Mouse (Mus musculus): ENCODE measurements at regions not wholly inside any gene's neighbourhood (a gene's known extent, or its start where the extent isn't known, plus 50 kb on each side); places are given as distances from the start of the nearest gene placed in this dataset.

DNA sequence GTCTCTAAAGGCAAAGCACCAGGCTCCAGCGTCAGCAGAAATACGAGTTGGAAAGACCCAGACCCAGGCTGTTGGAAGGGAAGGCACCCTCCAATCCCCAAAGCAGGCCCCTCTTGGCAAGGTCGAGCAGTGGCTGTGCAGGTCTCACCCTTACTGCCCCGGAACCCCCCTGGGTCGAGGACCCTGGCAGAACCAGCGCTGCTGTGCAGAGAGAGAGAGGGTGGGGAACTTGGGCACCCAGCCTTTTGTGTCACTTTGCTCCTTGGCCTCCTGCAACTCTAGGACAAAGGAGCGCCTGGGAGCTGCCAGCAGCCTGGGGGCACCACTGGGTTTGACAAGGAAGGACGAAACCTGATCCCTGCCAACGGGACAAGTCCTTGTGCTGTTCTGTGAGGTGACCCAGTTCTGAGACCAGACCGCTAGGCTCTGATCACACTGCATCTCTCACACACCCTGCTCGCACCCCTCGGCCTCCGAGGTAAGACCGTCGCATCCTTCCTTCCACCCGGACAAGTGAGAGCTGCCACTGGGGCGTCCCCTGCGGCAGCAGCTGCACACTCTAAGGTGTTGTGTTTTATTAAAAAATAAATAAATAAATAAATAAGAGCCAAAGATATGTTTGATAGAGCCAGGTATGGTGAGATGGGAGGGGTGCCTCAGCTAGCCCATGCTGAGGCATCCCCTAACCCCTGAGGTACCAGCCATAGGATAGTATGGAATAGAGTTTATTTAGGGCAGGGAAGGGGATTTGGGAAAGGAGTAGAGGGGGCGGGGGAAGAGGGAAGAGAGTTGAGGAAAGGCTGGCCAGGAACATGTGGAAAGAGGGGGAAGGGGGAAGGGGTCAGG is 138.2 kb downstream of the Ly86 start:
- Histone ChIP-seq H3K9ac (no peak overlapping the region), H3K4me3 (replicated peaks) (no peak overlapping the region), H3K4me2 (peak overlapping the region; percentile 43), H3K27ac (peak overlapping the region; percentile 78), H3K4me1 (peaks cover 18% of the 10 kb centered on the region), H3K9me3 (no peaks in the 10 kb centered on the region), H3K27me3 (replicated peaks) (no peaks in the 10 kb centered on the region), H3K36me3 (no peaks in the 10 kb centered on the region)
- 32% methylated on average over 18 of the region's 19 CpGs for WGBS
- peak; percentile 45; the same call in 1 of the 2 replicates for ATAC-seq (ENCODE audit: insufficient read depth, low FRiP score, low read depth)

DNA sequence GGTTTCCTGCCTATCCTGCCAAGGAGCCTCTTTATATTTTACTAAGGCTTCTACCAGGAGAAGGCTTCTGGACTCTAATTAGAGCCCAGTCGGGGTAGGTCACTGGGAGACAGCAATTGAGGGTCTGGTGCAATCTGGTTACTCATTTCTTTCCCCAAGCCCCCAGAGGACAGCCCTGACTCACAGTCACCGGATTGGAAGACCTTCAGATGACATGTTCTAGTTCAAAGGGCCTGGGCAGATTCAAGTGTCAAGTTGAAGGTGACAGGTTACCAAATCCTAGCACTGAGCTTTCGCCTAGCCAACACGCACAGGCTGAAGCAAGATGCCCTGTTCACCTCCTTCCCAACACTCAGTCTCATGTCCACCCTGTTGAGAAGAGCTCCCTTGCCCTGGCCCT is 139.6 kb downstream of the Ly86 start:
- Histone ChIP-seq H3K9me3 (no peaks in the 10 kb centered on the region), H3K27ac (no peak overlapping the region), H3K4me1 (peaks cover 11% of the 10 kb centered on the region), H3K36me3 (no peaks in the 10 kb centered on the region), H3K9ac (no peak overlapping the region), H3K4me3 (replicated peaks) (no peak overlapping the region), H3K4me2 (no peak overlapping the region), H3K27me3 (replicated peaks) (no peaks in the 10 kb centered on the region)
- no peak for ATAC-seq (ENCODE audit: insufficient read depth, low FRiP score, low read depth)
- 81% methylated on average over 4 of the region's 4 CpGs for WGBS

DNA sequence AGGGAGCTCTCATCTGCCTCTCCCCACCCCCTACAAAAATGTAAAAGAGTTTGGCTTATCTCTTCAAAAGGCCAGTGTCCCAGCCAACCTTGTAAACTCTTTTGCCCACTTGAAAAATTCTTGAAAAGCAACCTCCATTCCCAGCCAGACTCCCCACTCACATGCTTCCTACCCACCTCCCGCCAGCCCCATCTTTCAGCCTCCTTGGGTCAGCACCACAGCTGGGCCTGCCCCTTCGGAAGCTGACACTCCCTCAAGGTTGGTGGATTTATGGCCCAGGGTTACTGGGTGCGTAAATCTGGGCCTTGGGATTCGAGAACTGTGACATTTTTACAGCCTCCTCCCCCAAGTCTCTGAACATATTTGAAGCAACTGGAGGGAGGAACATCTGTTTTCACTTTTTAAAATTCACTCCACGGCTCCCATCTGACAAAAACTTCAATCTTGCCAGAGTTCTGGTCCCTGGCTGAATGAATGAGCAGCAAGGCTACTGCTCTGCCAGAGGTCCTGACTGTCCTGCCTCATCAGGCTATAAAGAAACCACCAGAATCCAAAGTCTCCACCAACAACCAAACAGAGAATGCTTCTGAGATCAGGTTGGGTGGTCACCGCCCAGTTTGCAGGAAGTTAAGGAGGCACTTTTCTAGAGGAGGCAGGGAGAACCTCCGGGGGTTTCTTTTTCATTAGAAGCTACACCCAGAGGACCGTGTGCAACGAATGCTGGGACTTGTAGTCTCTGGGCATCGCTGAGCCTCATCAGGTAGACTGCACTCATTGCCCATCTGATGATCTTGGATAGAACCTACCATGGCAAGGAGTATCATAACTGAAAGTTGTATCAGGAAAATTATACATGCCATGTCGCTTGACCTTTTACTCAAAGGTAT is 147.3 kb downstream of the Ly86 start:
- no peaks in the 10 kb centered on the region for H3K9me3 ChIP-seq
- no peak overlapping the region for H3K4me3 ChIP-seq (replicated peaks)
- H3K36me3 ChIP-seq: no peaks in the 10 kb centered on the region
- ATAC-seq (ENCODE audit: insufficient read depth, low FRiP score, low read depth): peak; percentile 57; the same call in 1 of the 2 replicates
- no peak overlapping the region for H3K4me2 ChIP-seq
- 58% methylated on average over 11 of the region's 11 CpGs for WGBS
- H3K9ac ChIP-seq: no peak overlapping the region
- no peak overlapping the region for H3K27ac ChIP-seq
- no peaks in the 10 kb centered on the region for H3K4me1 ChIP-seq
- H3K27me3 ChIP-seq (replicated peaks): no peaks in the 10 kb centered on the region

DNA sequence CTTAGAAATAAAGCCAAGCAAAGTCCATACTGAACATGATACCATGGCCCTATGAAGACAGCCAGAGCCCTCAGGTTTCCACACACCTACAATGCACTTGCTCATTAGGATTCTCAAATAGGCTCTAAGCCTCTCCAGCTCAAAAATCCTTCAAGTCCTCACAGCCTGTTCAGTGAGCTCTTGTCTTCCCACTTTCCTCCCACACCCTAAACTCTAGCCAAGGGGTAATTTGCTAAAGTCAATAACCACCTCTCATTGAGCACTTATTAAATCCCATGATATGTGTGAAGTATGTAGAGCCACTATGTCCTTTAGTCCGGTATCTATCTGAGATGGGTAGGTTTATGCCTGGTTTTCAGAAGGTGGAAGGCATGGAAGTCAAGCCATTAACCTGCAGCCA is 148.3 kb downstream of the Ly86 start:
- Histone ChIP-seq H3K9me3 (no peaks in the 10 kb centered on the region), H3K36me3 (no peaks in the 10 kb centered on the region), H3K9ac (no peak overlapping the region), H3K4me1 (no peaks in the 10 kb centered on the region), H3K27ac (no peak overlapping the region), H3K4me2 (no peak overlapping the region), H3K4me3 (replicated peaks) (no peak overlapping the region), H3K27me3 (replicated peaks) (no peaks in the 10 kb centered on the region)
- no peak for ATAC-seq (ENCODE audit: insufficient read depth, low FRiP score, low read depth)
- 84% methylated on average over 1 of the region's 1 CpGs for WGBS

DNA sequence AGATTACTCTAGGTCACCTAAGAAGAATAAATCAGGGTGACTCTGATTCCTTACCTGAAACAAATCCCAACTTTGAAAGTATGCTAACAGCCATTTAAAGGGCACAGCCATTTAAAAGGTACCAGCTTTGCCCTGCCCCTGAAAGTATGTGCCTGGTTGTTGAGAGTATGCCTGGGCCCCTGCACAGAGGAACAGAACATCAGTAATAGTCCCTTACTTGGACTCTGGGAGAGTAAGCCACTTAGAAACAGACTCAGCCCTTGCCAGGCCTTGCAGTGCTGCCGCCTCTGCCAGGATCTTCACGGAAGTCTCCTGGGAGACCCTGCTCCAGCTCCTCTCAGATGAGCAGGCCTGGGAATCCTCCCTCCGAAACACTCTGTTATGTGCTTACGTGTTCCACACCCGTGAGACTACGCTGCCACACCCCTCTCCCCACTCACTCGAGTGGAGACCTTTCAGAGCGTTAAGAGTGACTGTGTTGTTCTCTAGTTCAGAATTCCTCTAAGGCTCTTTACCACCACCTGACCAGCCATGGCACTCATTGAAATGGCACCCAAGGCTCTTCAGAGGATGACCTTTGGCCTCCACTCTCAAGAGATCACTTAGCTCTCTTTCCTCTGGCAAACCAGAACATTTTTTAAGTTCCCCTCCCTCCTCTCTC is 150.4 kb downstream of the Ly86 start:
- Histone ChIP-seq H3K27me3 (replicated peaks) (no peaks in the 10 kb centered on the region), H3K27ac (no peak overlapping the region), H3K4me2 (no peak overlapping the region), H3K36me3 (no peaks in the 10 kb centered on the region), H3K4me3 (replicated peaks) (no peak overlapping the region), H3K4me1 (no peaks in the 10 kb centered on the region), H3K9me3 (no peaks in the 10 kb centered on the region), H3K9ac (no peak overlapping the region)
- 67% methylated on average over 8 of the region's 8 CpGs for WGBS
- no peak for ATAC-seq (ENCODE audit: insufficient read depth, low FRiP score, low read depth)

DNA sequence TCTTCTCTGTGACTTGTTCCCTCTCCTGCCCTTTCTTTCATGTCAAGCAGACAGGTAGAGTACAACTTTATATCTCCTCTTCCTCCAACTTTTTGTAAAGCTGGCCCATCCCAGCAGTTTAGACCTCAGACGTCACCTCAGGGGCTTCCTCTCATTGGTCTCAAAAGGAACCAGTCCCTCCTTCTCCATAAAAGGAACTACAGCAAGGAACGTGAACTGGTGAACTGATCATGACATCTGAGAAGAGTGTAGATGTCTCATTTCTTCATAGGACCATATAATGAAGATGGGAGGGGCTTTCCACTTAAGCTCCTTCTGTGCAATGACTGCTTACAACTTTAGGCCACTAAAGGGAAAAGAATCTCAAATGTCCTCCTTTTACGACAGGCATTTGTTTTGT is 153.0 kb downstream of the Ly86 start:
- ATAC-seq (ENCODE audit: insufficient read depth, low FRiP score, low read depth): no peak
- H3K9me3 ChIP-seq: no peaks in the 10 kb centered on the region
- H3K4me1 ChIP-seq: no peaks in the 10 kb centered on the region
- H3K36me3 ChIP-seq: no peaks in the 10 kb centered on the region
- H3K9ac ChIP-seq: no peak overlapping the region
- no peaks in the 10 kb centered on the region for H3K27me3 ChIP-seq (replicated peaks)
- no peak overlapping the region for H3K4me3 ChIP-seq (replicated peaks)
- H3K4me2 ChIP-seq: no peak overlapping the region
- H3K27ac ChIP-seq: no peak overlapping the region
- WGBS: 59% methylated on average over 3 of the region's 3 CpGs

DNA sequence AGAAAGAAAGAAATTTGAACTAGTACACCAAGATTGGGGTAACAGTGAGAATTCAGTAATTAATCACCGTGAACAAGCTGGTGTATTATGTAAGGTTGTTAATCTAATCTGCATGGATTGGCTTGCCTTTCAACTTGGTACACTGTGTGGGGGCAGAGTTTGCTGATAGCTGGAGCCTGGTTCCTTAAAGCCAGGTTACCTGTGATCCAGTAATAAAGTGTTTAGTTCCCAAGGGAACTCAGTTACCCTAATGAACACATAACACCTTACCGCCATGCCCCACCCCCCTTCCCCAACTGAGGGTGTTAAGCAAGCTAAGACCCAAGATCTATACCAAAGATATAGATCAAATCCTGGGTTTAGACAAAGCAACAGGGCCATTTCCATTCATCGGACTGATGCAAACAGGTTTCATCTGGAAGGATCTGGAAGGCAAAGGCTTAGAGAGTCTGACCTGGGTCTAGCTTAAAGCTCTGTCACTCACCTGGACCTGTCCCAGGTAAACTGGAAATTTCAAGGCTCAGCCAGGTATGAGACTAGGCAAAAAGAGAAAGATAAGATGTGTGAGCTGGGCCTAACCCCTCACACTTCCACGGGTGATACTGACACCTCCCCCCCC is 155.8 kb downstream of the Ly86 start:
- Histone ChIP-seq H3K9me3 (no peaks in the 10 kb centered on the region), H3K36me3 (no peaks in the 10 kb centered on the region), H3K27ac (no peak overlapping the region), H3K9ac (no peak overlapping the region), H3K27me3 (replicated peaks) (no peaks in the 10 kb centered on the region), H3K4me2 (no peak overlapping the region), H3K4me3 (replicated peaks) (no peak overlapping the region), H3K4me1 (peaks cover 3% of the 10 kb centered on the region; the same call in 1 of the 2 replicates)
- peak; percentile 68 for ATAC-seq (ENCODE audit: insufficient read depth, low FRiP score, low read depth)
- 53% methylated on average over 4 of the region's 4 CpGs for WGBS

DNA sequence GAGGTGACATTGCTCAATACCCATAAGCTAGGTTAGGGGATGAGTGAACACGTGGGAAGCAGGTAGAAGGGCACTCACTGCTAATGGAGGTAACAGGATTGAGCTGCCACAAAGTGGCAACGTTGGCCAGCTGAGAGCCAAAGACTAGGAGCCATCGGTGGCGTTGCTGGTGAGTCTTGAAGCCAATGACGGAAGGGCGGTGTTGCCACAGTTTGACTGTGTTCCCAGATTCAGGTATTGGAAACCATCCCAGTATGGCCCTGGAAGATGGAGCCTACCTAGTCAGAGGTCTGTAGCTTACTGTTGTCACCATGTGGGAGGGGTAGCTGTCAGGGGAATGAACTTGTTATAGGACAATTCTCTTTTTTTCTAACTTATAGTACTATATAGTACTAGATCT is 158.4 kb downstream of the Ly86 start:
- Histone ChIP-seq H3K36me3 (no peaks in the 10 kb centered on the region), H3K4me1 (peaks cover 23% of the 10 kb centered on the region), H3K4me3 (replicated peaks) (no peak overlapping the region), H3K9me3 (no peaks in the 10 kb centered on the region), H3K9ac (no peak overlapping the region), H3K4me2 (no peak overlapping the region), H3K27ac (no peak overlapping the region), H3K27me3 (replicated peaks) (no peaks in the 10 kb centered on the region)
- no peak for ATAC-seq (ENCODE audit: insufficient read depth, low FRiP score, low read depth)
- 91% methylated on average over 6 of the region's 6 CpGs for WGBS

DNA sequence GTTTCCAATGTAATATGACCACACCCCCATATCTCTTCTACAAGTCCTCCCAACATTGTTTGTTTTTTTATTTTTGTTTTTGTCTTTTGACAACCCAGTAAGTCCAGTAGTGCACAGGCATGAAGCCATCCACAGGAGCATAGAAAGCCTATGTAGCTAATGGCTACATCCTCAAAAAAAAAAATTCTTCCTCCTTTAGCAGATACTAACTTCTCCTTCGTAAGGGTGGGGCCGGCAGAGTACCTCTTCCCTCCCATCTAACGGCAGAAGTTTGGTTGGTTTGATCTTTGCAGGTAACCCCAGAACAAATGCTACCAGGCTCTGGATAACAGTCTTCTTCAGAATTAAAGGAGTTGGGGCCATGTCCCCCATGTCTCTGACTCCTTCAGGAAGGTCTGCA is 158.9 kb downstream of the Ly86 start:
- Histone ChIP-seq H3K9ac (no peak overlapping the region), H3K9me3 (no peaks in the 10 kb centered on the region), H3K27me3 (replicated peaks) (no peaks in the 10 kb centered on the region), H3K4me3 (replicated peaks) (no peak overlapping the region), H3K4me1 (peaks cover 27% of the 10 kb centered on the region), H3K27ac (no peak overlapping the region), H3K36me3 (no peaks in the 10 kb centered on the region), H3K4me2 (no peak overlapping the region)
- no peak for ATAC-seq (ENCODE audit: insufficient read depth, low FRiP score, low read depth)
- 81% methylated on average over 3 of the region's 3 CpGs for WGBS

DNA sequence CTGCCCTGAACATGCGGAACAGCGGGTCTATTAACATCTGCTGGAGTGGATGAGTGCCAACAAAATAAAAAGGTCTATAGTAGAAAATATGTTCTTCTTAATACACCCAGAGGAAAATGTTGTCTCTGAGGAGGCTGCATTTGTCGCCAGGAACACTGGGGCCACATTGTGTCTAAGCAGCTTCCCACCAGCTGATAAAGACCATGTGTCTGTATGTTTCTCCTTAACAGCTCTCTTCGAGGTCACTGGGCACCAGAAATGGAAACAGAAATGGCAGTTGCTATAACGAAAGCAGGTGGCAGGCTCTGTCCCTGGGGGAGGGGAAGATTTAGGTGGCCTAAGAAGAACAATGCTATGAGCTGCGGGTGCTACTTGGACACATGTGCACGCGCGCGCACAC is 159.4 kb downstream of the Ly86 start:
- Histone ChIP-seq H3K27ac (no peak overlapping the region), H3K4me3 (replicated peaks) (no peak overlapping the region), H3K9me3 (no peaks in the 10 kb centered on the region), H3K4me2 (no peak overlapping the region), H3K27me3 (replicated peaks) (no peaks in the 10 kb centered on the region), H3K4me1 (peaks cover 32% of the 10 kb centered on the region), H3K36me3 (no peaks in the 10 kb centered on the region), H3K9ac (no peak overlapping the region)
- WGBS: 65% methylated on average over 10 of the region's 10 CpGs
- no peak for ATAC-seq (ENCODE audit: insufficient read depth, low FRiP score, low read depth)

DNA sequence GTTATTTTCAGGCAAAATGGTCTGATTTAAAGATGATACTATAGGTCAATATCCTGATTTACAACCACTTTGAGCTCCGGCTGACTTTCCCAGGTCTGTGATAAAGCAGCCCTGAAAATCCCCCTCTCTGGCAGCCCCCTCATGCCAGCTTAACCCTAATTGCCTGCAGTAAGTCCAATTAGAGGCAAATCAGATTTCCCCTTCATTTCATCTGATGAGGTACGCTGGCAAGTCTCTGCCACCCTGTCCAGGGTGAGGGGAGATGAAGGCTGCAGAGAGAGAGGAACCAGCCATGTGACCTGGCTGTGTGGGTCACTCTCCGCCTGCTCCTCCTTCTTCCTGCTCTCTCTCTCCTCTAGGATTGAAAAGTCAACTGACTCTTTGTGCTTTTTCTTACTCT is 160.6 kb downstream of the Ly86 start:
- no peaks in the 10 kb centered on the region for H3K9me3 ChIP-seq
- no peak overlapping the region for H3K4me3 ChIP-seq (replicated peaks)
- no peaks in the 10 kb centered on the region for H3K36me3 ChIP-seq
- peaks cover 38% of the 10 kb centered on the region for H3K4me1 ChIP-seq
- peak overlapping the region; percentile 87 for H3K27ac ChIP-seq
- ATAC-seq (ENCODE audit: insufficient read depth, low FRiP score, low read depth): no peak
- 72% methylated on average over 3 of the region's 3 CpGs for WGBS
- H3K27me3 ChIP-seq (replicated peaks): no peaks in the 10 kb centered on the region
- no peak overlapping the region for H3K4me2 ChIP-seq
- H3K9ac ChIP-seq: no peak overlapping the region

Data from stomach, embryonic 15.5 days (tissue).